Mouse (Mus musculus) liver, embryonic 11.5 days (tissue): ENCODE measurements at regions not wholly inside any gene's neighbourhood (a gene's known extent, or its start where the extent isn't known, plus 50 kb on each side); places are given as distances from the start of the nearest gene placed in this dataset.

Experiments used
- ATAC-seq: fragments of 200-750 bp; cut with Nextera tagmentation; replicated peaks from 2 replicates; pipeline ENCODE4 v1.8.0; 2017; ENCODE audit warnings: moderate number of reproducible peaks, mild to moderate bottlenecking, moderate TSS enrichment, moderate library complexity; ENCODE audit not compliant: low FRiP score
- DNase-seq: peaks from one replicate; pipeline ENCODE4 v3.0.0-alpha.2; 2017; ENCODE audit warnings: low spot score
- H3K27ac ChIP-seq: fragments of 300-500 bp; sonication (generic); 2 replicates; pipeline ENCODE4 v1.5.1; 2014; ENCODE audit warnings: mild to moderate bottlenecking, low read depth, low read length, control low read depth
- H3K27me3 ChIP-seq: fragments of 300-500 bp; sonication (generic); replicated peaks from 2 replicates; pipeline ENCODE4 v1.6.1; 2014; ENCODE audit warnings: low read length, mixed read lengths; ENCODE audit not compliant: control insufficient read depth, insufficient read depth
- H3K36me3 ChIP-seq: fragments of 300-500 bp; sonication (generic); 2 replicates; pipeline ENCODE4 v1.6.1; 2014; ENCODE audit warnings: mild to moderate bottlenecking, low read length, moderate library complexity, mixed read lengths; ENCODE audit not compliant: control insufficient read depth, insufficient read depth
- H3K4me1 ChIP-seq: fragments of 300-500 bp; sonication (generic); replicated peaks from 2 replicates; pipeline ENCODE4 v1.6.1; 2014; ENCODE audit warnings: low read length, mixed read lengths; ENCODE audit not compliant: control insufficient read depth, insufficient read depth
- H3K4me2 ChIP-seq: fragments of 300-500 bp; sonication (generic); 2 replicates; pipeline ENCODE4 v1.6.1; 2014; ENCODE audit warnings: mild to moderate bottlenecking, control low read depth, moderate library complexity
- H3K4me3 ChIP-seq: fragments of 300-500 bp; sonication (generic); 2 replicates; pipeline ENCODE4 v1.5.1; 2014; ENCODE audit warnings: low read depth, low read length, control low read depth
- H3K9ac ChIP-seq: fragments of 300-500 bp; sonication (generic); 2 replicates; pipeline ENCODE4 v1.6.1; 2014; ENCODE audit warnings: low read depth, low read length, control low read depth
- H3K9me3 ChIP-seq: fragments of 300-500 bp; sonication (generic); 2 replicates; pipeline ENCODE4 v1.6.1; 2016; ENCODE audit warnings: low read length, inconsistent platforms, mixed read lengths; ENCODE audit not compliant: control insufficient read depth
- WGBS: fragments of 180-500 bp; shearing (Covaris S2); extraction: QIAGEN DNeasy Blood & Tissue Kit; methylation state at CpG from one replicate; pipeline ENCODE4 v1.1.7; 2014; 5-methylcytosine and 5-hydroxymethylcytosine counted together

DNA sequence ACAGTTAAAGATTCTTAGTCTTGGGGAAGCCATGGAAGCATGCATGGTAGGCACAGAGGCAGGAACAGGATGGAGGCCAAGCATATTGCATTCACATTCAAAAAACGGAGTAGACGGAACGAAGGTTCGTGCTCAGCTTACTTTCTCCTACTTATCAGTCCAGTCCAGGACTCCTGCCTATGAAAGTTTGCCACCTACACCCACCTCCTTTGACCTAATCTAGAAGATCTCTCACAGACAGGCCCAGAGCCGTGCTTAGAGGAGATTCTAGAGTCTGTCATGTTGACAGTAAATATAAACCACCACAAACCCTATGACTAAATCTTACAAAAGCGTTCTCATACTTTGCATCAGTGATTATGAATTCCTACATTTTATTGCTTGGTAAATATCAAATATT is 657.3 kb upstream of the Impad1 start:
- H3K9me3 ChIP-seq: no peaks in the 10 kb centered on the region
- H3K9ac ChIP-seq: no peak overlapping the region
- 82% methylated on average over 6 of the region's 6 CpGs for WGBS
- no peaks in the 10 kb centered on the region for H3K36me3 ChIP-seq
- H3K4me2 ChIP-seq: no peak overlapping the region
- ATAC-seq (peak; percentile 54; the same call in 1 of the 2 replicates), DNase-seq (no peak)
- H3K27me3 ChIP-seq: no peaks in the 10 kb centered on the region
- H3K4me3 ChIP-seq: no peak overlapping the region
- no peak overlapping the region for H3K27ac ChIP-seq
- no peaks in the 10 kb centered on the region for H3K4me1 ChIP-seq

DNA sequence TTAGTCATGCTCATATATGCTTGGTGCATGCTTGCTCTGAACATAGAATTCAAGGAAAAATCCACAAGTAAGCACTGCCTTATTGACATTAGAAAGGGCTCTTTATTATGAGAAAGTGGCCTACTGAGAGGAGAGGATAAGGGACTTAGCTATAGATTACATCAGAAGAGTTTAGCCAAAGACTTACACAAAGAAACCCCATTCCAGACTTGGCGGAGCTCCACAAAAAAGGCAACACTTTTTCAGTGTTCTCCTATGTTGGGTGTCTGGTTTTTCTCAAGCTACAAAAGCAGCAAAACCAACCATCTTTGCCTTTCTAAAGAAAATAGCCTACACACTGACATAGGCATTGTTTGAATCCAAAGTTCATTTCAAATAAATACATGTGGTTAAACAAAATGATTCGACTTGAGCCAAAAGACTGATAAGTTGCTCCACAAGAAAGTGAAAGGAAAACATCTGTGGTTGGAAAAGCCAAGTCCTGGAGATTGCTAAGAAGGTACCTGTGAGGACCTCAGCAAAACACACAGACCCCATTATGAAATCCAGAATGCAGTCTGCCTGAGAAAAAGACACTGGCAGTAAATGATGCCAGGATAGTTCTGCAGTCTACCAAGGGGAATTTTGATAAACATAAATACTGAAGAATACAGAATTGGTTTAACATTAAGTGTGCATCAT is 648.3 kb upstream of the Impad1 start:
- Histone ChIP-seq H3K27me3 (no peaks in the 10 kb centered on the region), H3K4me2 (no peak overlapping the region), H3K36me3 (no peaks in the 10 kb centered on the region), H3K4me1 (no peaks in the 10 kb centered on the region), H3K27ac (no peak overlapping the region), H3K4me3 (no peak overlapping the region), H3K9ac (no peak overlapping the region), H3K9me3 (no peaks in the 10 kb centered on the region)
- ATAC-seq (no peak), DNase-seq (no peak)
- WGBS: 70% methylated on average over 2 of the region's 2 CpGs

DNA sequence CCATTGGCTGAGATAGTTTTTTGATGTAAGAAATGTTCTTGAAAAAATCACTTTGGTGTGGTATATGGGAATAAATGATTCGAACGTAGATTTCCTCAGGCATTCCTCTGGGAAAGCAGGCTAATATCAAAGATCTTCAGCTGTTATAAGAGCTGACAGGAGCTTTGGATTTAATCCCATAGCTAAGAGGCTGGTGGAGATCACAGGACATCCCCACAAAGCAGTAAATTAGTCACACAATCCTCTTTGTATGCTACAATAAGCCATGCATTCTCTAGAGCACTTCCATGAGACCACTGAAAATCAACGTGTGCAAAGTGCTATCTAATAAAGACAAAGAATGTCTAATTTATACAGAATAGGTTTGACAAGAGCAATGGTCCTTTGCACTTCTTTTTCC is 643.9 kb upstream of the Impad1 start:
- no peaks in the 10 kb centered on the region for H3K36me3 ChIP-seq
- no peaks in the 10 kb centered on the region for H3K9me3 ChIP-seq
- WGBS: 72% methylated on average over 3 of the region's 3 CpGs
- no peaks in the 10 kb centered on the region for H3K27me3 ChIP-seq
- no peak for ATAC-seq
- no peak overlapping the region for H3K4me3 ChIP-seq
- H3K9ac ChIP-seq: no peak overlapping the region
- H3K27ac ChIP-seq: no peak overlapping the region
- no peak for DNase-seq
- no peak overlapping the region for H3K4me2 ChIP-seq
- no peaks in the 10 kb centered on the region for H3K4me1 ChIP-seq
